19 mouse cellular contexts compared by ENCODE assay signal in the genomic region with DNA sequence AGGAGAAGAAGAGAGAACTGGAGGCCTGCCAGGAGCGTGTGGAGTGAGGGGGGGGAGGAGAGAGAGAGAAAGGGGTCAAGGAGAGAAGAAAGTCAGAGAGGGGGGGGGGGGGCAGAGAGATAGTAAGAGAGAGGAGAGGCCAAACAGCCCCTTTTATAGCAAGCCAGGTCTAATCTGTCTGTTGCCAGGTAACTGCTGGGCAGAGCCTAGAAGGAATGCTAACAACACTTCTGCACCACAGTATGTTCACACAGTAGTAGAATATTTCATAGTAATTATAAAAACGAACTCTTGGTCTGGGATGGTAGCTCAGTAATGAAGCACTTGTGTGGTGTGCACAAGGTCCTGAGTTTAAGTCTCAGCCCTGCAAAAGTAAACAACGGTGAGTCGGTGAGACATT.
DNase-seq lines count a peak whose midpoint lies in the region; ATAC-seq and TF ChIP-seq lines count a peak whose summit lies in the region.
"Had no signal": no experiment of that assay in that cellular context is flagged by ENCODE, and none has a peak within 500 bp of the region (broad histone marks: within the 10 kb centered on the region; RNA-seq: fewer than 3 reads in every experiment).

No protein-coding gene starts in this region.

- no peak for DNase-seq in forebrain, postnatal 0 days
- no peak for DNase-seq in forebrain, embryonic 11.5 days (ENCODE audit: low spot score)
- DNase-seq in heart, postnatal 10 days: no peak
- DNase-seq in lung, postnatal 14 days: no peak
- DNase-seq: adrenal gland, postnatal 10 days; cerebellum, adult 11 months; cerebellum, adult 8-10 months; cerebellum, postnatal 14 days; embryo, embryonic 11 days; gastrocnemius, adult 2 months; gastrocnemius, postnatal 25 days; heart, postnatal 36 days had no signal

- H3K36me3 ChIP-seq in forebrain, postnatal 0 days (ENCODE audit: insufficient read depth): no peaks in the 10 kb centered on the region
- no peaks in the 10 kb centered on the region for H3K36me3 ChIP-seq in forebrain, embryonic 11.5 days (ENCODE audit: control insufficient read depth, insufficient read depth, low read length)
- no peaks in the 10 kb centered on the region for H3K36me3 ChIP-seq in heart, embryonic 16.5 days (ENCODE audit: control insufficient read depth, insufficient read depth)
- H3K36me3 ChIP-seq in lung, embryonic 15.5 days: no peaks in the 10 kb centered on the region
- H3K36me3 ChIP-seq: embryonic facial prominence, embryonic 13.5 days; hindbrain, embryonic 12.5 days had no signal

- H3K4me1 ChIP-seq in forebrain, postnatal 0 days (ENCODE audit: insufficient read depth): no peaks in the 10 kb centered on the region
- H3K4me1 ChIP-seq in forebrain, embryonic 11.5 days (replicated peaks; ENCODE audit: control insufficient read depth, insufficient read depth, low read length): no peaks in the 10 kb centered on the region
- peaks cover 10% of the 10 kb centered on the region for H3K4me1 ChIP-seq in heart, embryonic 16.5 days (ENCODE audit: control insufficient read depth, insufficient read depth, low read length)
- H3K4me1 ChIP-seq in lung, embryonic 15.5 days: no peaks in the 10 kb centered on the region
- H3K4me1 ChIP-seq: forebrain, embryonic 13.5 days; hindbrain, embryonic 12.5 days had no signal

- WGBS in forebrain, postnatal 0 days: 70% methylated on average over 4 of the region's 4 CpGs
- WGBS in forebrain, embryonic 11.5 days: 81% methylated on average over 4 of the region's 4 CpGs
- WGBS in heart, embryonic 16.5 days: 54% methylated on average over 4 of the region's 4 CpGs
- 45% methylated on average over 4 of the region's 4 CpGs for WGBS in lung, embryonic 15.5 days

- H3K9ac ChIP-seq in forebrain, postnatal 0 days: no peak overlapping the region
- H3K9ac ChIP-seq in forebrain, embryonic 11.5 days (ENCODE audit: low read length): no peak overlapping the region
- no peak overlapping the region for H3K9ac ChIP-seq in heart, embryonic 16.5 days (ENCODE audit: low read length)
- H3K9ac ChIP-seq in lung, embryonic 15.5 days: no peak overlapping the region
- H3K9ac ChIP-seq: embryonic facial prominence, embryonic 13.5 days; forebrain, embryonic 13.5 days; hindbrain, embryonic 12.5 days had no signal

- TF ChIP-seq CTCF in forebrain, postnatal 0 days (IDR thresholded peaks at IDR 0.05; ENCODE audit: low read depth): no peak

- no peaks in the 10 kb centered on the region for H3K27me3 ChIP-seq in forebrain, postnatal 0 days (ENCODE audit: insufficient read depth, low read length)
- H3K27me3 ChIP-seq in forebrain, embryonic 11.5 days (ENCODE audit: control insufficient read depth, insufficient read depth, low read length): no peaks in the 10 kb centered on the region
- H3K27me3 ChIP-seq in heart, embryonic 16.5 days (ENCODE audit: control insufficient read depth, insufficient read depth, low read length): no peaks in the 10 kb centered on the region
- H3K27me3 ChIP-seq in lung, embryonic 15.5 days: no peaks in the 10 kb centered on the region
- H3K27me3 ChIP-seq: embryonic facial prominence, embryonic 13.5 days; forebrain, embryonic 13.5 days; hindbrain, embryonic 12.5 days had no signal

- no peaks in the 10 kb centered on the region for H3K9me3 ChIP-seq in forebrain, postnatal 0 days (ENCODE audit: low read length)
- H3K9me3 ChIP-seq in forebrain, embryonic 11.5 days (ENCODE audit: control insufficient read depth, low read length): no peaks in the 10 kb centered on the region
- no peaks in the 10 kb centered on the region for H3K9me3 ChIP-seq in heart, embryonic 16.5 days (replicated peaks; ENCODE audit: control insufficient read depth, low read length)
- H3K9me3 ChIP-seq in lung, embryonic 15.5 days: no peaks in the 10 kb centered on the region
- H3K9me3 ChIP-seq: embryonic facial prominence, embryonic 13.5 days; forebrain, embryonic 13.5 days; hindbrain, embryonic 12.5 days had no signal

- H3K4me2 ChIP-seq in forebrain, postnatal 0 days (ENCODE audit: low read depth): no peak overlapping the region
- no peak overlapping the region for H3K4me2 ChIP-seq in forebrain, embryonic 11.5 days (ENCODE audit: low read depth, low read length, severe bottlenecking)
- H3K4me2 ChIP-seq in heart, embryonic 16.5 days (ENCODE audit: low read depth, low read length): no peak overlapping the region
- no peak overlapping the region for H3K4me2 ChIP-seq in lung, embryonic 15.5 days
- H3K4me2 ChIP-seq: embryonic facial prominence, embryonic 13.5 days; forebrain, embryonic 13.5 days; hindbrain, embryonic 12.5 days had no signal

- intact Hi-C loops in heart, postnatal 10 days (cut with DNase I): no loop called here

- ATAC-seq in forebrain, postnatal 0 days: peak; percentile 32; the same call in 1 of the 2 replicates
- ATAC-seq in forebrain, embryonic 11.5 days (replicated peaks; ENCODE audit: low FRiP score): no peak
- ATAC-seq in heart, embryonic 16.5 days (replicated peaks; ENCODE audit: extremely low read depth, insufficient read depth, low FRiP score): peak; percentile 53; the same call in 1 of the 2 replicates
- ATAC-seq in lung, embryonic 15.5 days (ENCODE audit: borderline replicate concordance, extremely low read depth, low FRiP score, low TSS enrichment): peak; percentile 57; the same call in 1 of the 2 replicates
- ATAC-seq: forebrain, embryonic 13.5 days; hindbrain, embryonic 16.5 days; inflammation-experienced regulatory T-cells, adult 6 months had no signal

- no peak overlapping the region for H3K4me3 ChIP-seq in forebrain, postnatal 0 days (ENCODE audit: low read depth, low read length)
- no peak overlapping the region for H3K4me3 ChIP-seq in forebrain, embryonic 11.5 days (ENCODE audit: low read depth, low read length)
- no peak overlapping the region for H3K4me3 ChIP-seq in heart, embryonic 16.5 days (ENCODE audit: low read length)
- H3K4me3 ChIP-seq in lung, embryonic 15.5 days: no peak overlapping the region
- H3K4me3 ChIP-seq: embryonic facial prominence, embryonic 13.5 days; forebrain, embryonic 13.5 days; gastrocnemius, adult 2 months; hindbrain, embryonic 12.5 days had no signal

- no peak overlapping the region for H3K27ac ChIP-seq in forebrain, postnatal 0 days (ENCODE audit: low read depth, low read length)
- no peak overlapping the region for H3K27ac ChIP-seq in forebrain, embryonic 11.5 days (ENCODE audit: low read depth, low read length)
- no peak overlapping the region for H3K27ac ChIP-seq in heart, embryonic 16.5 days (ENCODE audit: low read length)
- no peak overlapping the region for H3K27ac ChIP-seq in lung, embryonic 15.5 days
- H3K27ac ChIP-seq: embryonic facial prominence, embryonic 13.5 days; forebrain, embryonic 13.5 days; gastrocnemius, adult 2 months; hindbrain, embryonic 12.5 days had no signal
